Mouse (Mus musculus) cerebellum, adult 2 months (tissue): ENCODE results near the gene Smim20.

ENCODE experiments used
- CTCF ChIP-seq: fragments of 200-500 bp; IDR thresholded peaks from 2 replicates; pipeline ENCODE4 v1.5.1; 2011; ENCODE audit warnings: low read depth, mild to moderate bottlenecking, control low read depth, low read length, moderate library complexity, borderline replicate concordance; ENCODE audit not compliant: insufficient read depth
- POLR2A ChIP-seq: fragments of 200-500 bp; IDR thresholded peaks from 2 replicates; pipeline ENCODE4 v1.6.1; 2011; ENCODE audit warnings: low read length, control low read depth, borderline replicate concordance; ENCODE audit not compliant: insufficient read depth

- TF ChIP-seq POLR2A, result no peak
- no peak for TF ChIP-seq CTCF
Observed at GRCm38 (mm10) chr5:53301496-53301895, 34.6 kb downstream of the Smim20 start.
